Mouse (Mus musculus) hindbrain, postnatal 0 days (tissue): ENCODE data around the gene Ect2. TPM values are rescaled to one million over a fixed set of nuclear protein-coding genes. Genes with fewer than 3 reads are reported as not detected.
A peak's percentile ranks its signal among the peaks of the same experiment; 100 is the strongest.

Experiments
- ATAC-seq: fragments of 200-750 bp; cut with Nextera tagmentation; 2 replicates; pipeline ENCODE4 v1.8.0; 2017; ENCODE audit warnings: mild to moderate bottlenecking, moderate TSS enrichment, moderate library complexity
- DNase-seq: peaks from one replicate; pipeline ENCODE4 v3.0.0-alpha.2; 2015; ENCODE audit warnings: low spot score
- H3K27ac ChIP-seq: fragments of 300-500 bp; sonication (generic); 2 replicates; pipeline ENCODE4 v1.5.1; 2014; ENCODE audit warnings: mild to moderate bottlenecking
- H3K27me3 ChIP-seq: fragments of 300-500 bp; sonication (generic); 2 replicates; pipeline ENCODE4 v1.6.1; 2014; ENCODE audit warnings: low read length, mixed read lengths; ENCODE audit not compliant: insufficient read depth
- H3K36me3 ChIP-seq: fragments of 300-500 bp; sonication (generic); 2 replicates; pipeline ENCODE4 v1.6.1; 2014; ENCODE audit warnings: low read length, mixed read lengths; ENCODE audit not compliant: insufficient read depth
- H3K4me1 ChIP-seq: fragments of 300-500 bp; sonication (generic); 2 replicates; pipeline ENCODE4 v1.6.1; 2014; ENCODE audit warnings: antibody characterized with exemption, low read length, mixed read lengths; ENCODE audit not compliant: insufficient read depth
- H3K4me2 ChIP-seq: fragments of 300-500 bp; sonication (generic); 2 replicates; pipeline ENCODE4 v1.6.1; 2014; ENCODE audit warnings: low read depth, mild to moderate bottlenecking, low read length, moderate library complexity, mixed read lengths
- H3K4me3 ChIP-seq: fragments of 300-500 bp; sonication (generic); 2 replicates; pipeline ENCODE4 v1.5.1; 2014; ENCODE audit warnings: low read length
- H3K9ac ChIP-seq: fragments of 300-500 bp; sonication (generic); replicated peaks from 2 replicates; pipeline ENCODE4 v1.6.1; 2014; ENCODE audit warnings: mild to moderate bottlenecking, low read length, moderate library complexity, mixed read lengths
- H3K9me3 ChIP-seq: fragments of 300-500 bp; sonication (generic); 2 replicates; pipeline ENCODE4 v1.6.1; 2016; ENCODE audit warnings: low read length, mixed read lengths
- CTCF ChIP-seq: IDR thresholded peaks from 2 replicates; pipeline ENCODE4 v1.5.1; 2016; ENCODE audit warnings: antibody characterized with exemption, control low read depth, low read depth
- WGBS: fragments of 180-500 bp; shearing (Covaris S2); extraction: QIAGEN DNeasy Blood & Tissue Kit; methylation state at CpG from one replicate; pipeline ENCODE4 v1.1.7; 2014; 5-methylcytosine and 5-hydroxymethylcytosine counted together
- polyA plus RNA-seq: library from polyadenylated mRNA; unstranded; fragments of >200 nt; fragmentation: Nextera tagmentation; extraction: Ambion mirVana; gene quantifications from 2 replicates; pipeline ENCODE4 v1.2.1, GENCODE M21; 2015
- total RNA-seq: library from RNA; depleted of rRNA; stranded (reverse); fragments of >200 nt; gene quantifications from 2 replicates; pipeline ENCODE4 v1.2.3, GENCODE M21; 2014; rRNA removed

The Ect2 gene
- total RNA-seq: 10.0 and 10.6 TPM in 2 replicates
- 6.3 and 7.8 TPM in 2 replicates for polyA plus RNA-seq

DNA sequence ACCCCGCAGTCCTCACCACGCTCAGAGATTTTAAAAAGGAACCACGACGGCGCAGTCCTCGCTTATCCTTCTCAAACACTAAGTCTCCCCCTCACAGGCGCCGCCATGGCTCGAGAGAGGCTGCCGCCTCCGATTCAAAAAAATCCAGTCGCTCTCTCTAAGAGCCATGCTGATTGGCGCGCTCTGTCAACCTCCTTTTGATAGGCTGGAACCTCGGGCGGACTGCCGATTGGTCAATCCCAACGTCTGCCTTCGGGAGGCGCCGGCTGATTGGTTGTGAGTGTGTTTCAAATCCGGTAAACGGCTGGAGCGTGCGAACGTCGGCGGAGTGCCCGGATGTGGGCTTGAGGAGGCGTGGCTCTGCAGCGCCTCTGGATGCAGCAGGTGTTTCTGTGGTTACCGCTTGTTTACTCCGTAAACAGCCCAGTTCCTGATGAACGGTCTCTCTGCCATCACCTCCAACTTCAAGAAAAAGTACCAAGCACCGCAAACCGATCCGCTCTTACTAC lies at the start of gene Ect2:
Gene Ect2 (minus strand): TSS at position 178 of the 509 bp plus-strand sequence.
- peak within 1 kb of the TSS; percentile 89 for H3K4me3 ChIP-seq
- H3K27ac ChIP-seq: no peak within 1 kb of the TSS; the same call in 1 of the 2 replicates

DNA sequence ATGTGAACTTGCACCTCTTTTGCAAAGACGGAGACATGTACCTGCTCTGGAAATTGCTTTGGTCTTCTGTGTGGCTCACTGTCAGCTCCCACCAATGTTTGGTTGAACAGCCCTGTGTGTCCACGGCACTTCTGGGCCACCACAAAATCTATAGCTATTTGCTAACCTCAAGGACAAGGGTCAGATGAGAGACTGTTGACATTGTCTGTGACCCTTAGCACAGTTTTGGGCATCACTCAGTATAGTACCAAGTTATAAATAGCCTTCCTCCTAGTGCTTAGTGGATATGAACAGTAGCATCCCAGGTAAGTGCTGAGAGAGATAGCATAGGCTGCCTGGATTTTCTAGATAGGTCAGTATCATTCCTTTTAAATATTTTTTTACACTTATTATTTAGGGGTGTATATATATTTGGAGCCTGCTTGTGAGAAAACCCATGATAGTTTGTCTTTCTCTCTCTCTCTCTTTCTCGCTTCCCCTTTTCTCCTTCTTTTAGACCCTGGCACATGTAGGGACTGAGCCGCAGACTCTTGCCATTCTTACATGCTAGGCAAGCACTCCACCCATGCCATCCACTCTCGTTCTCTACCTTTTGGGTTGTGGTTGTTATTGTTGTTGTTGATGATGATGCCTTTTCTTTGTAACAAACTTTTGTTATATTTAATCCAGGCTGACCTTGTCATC lies 48.2 kb upstream of the Ect2 start:
- Histone ChIP-seq H3K27ac (no peak overlapping the region), H3K4me3 (no peak overlapping the region), H3K27me3 (no peaks in the 10 kb centered on the region), H3K9me3 (no peaks in the 10 kb centered on the region), H3K4me2 (no peak overlapping the region), H3K4me1 (no peaks in the 10 kb centered on the region), H3K9ac (no peak overlapping the region), H3K36me3 (no peaks in the 10 kb centered on the region)
- 90% methylated on average over 5 of the region's 5 CpGs for WGBS
- ATAC-seq: no peak
- TF ChIP-seq CTCF: no peak
- no peak for DNase-seq

More for the DNA sequence above, at the start of gene Ect2:
- under 1% methylated on average over 37 of the region's 37 CpGs for WGBS
- DNase-seq (peak; percentile 100), ATAC-seq (peak; percentile 100)
- Histone ChIP-seq H3K27me3 (no peaks in the 10 kb centered on the region), H3K4me1 (no peaks in the 10 kb centered on the region; the same call in 1 of the 2 replicates), H3K9me3 (no peaks in the 10 kb centered on the region), H3K36me3 (no peaks in the 10 kb centered on the region), H3K4me2 (peak within 1 kb of the TSS; percentile 97), H3K9ac (peak within 1 kb of the TSS; percentile 61)
- peak; percentile 26 for TF ChIP-seq CTCF

DNA sequence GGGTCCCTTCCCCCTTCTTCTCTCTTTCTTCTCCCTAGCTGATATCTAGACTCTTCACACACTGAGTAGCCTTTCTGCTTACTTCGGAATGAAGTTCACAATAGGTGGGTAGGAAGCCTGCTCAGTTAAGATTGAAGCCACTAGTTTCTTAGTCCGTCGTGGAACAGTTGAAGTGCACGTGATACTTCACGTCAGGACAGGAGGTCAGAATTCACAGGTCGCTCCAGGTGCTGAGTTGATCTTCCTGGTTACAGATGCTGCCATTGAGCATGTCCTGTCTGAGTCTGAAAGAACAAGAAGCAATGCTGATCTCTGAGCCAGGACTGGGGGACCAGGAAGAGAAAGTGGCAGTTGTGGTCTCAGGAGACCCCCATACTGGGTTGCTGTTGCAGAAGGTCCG lies 45.4 kb upstream of the Ect2 start:
- no peak for TF ChIP-seq CTCF
- no peak overlapping the region for H3K4me2 ChIP-seq
- ATAC-seq (no peak), DNase-seq (no peak)
- H3K9me3 ChIP-seq: no peaks in the 10 kb centered on the region
- no peak overlapping the region for H3K9ac ChIP-seq
- no peak overlapping the region for H3K27ac ChIP-seq
- 92% methylated on average over 7 of the region's 7 CpGs for WGBS
- H3K4me3 ChIP-seq: no peak overlapping the region
- no peaks in the 10 kb centered on the region for H3K4me1 ChIP-seq
- H3K36me3 ChIP-seq: no peaks in the 10 kb centered on the region
- H3K27me3 ChIP-seq: no peaks in the 10 kb centered on the region

DNA sequence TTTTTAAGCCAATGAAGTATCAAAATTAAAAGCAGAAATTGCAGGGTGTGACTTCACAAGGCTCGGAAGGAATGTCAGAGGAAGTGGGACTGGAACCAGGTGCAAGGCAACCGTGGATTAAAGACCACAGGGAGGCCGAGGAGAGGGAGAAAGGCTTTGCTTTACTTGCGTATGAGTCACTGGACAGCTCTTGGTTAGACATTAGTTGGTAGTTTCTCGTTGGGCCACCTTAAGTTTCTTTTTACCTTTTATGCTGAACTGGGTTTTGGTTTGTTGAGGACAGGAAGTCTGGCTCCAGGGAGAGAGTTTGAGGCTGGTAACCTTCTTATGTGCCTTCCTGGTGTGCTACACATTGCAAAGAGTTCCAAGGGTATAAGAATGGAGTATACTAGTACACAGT lies 44.1 kb upstream of the Ect2 start:
- no peak for ATAC-seq
- no peak overlapping the region for H3K9ac ChIP-seq
- H3K4me3 ChIP-seq: no peak overlapping the region
- H3K4me2 ChIP-seq: no peak overlapping the region
- H3K9me3 ChIP-seq: no peaks in the 10 kb centered on the region
- no peak for DNase-seq
- no peak for TF ChIP-seq CTCF
- no peaks in the 10 kb centered on the region for H3K27me3 ChIP-seq
- H3K4me1 ChIP-seq: no peaks in the 10 kb centered on the region
- H3K27ac ChIP-seq: no peak overlapping the region
- 80% methylated on average over 5 of the region's 5 CpGs for WGBS
- no peaks in the 10 kb centered on the region for H3K36me3 ChIP-seq

DNA sequence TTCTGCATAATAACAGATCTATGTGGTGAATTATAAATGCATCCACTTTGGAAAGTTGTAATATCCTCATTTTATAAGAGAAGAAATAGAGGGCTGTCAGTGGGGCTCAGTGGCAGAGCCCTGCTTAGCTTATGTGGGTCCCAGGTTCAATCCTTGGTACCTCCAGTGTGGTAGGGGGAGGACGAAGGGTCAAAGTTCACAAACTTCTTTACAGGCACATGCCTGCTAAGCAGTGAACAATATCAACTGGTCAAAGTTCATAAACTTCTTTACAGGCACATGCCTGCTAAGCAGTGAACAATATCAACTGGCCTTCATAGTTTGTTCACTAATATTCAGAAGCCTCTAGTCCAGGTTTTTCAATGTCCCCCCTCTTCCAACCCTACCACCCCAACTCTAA lies 42.9 kb upstream of the Ect2 start:
- H3K27ac ChIP-seq: no peak overlapping the region
- no peak overlapping the region for H3K9ac ChIP-seq
- no peaks in the 10 kb centered on the region for H3K4me1 ChIP-seq
- WGBS: 94% methylated on average over 1 of the region's 1 CpGs
- no peak overlapping the region for H3K4me3 ChIP-seq
- H3K27me3 ChIP-seq: no peaks in the 10 kb centered on the region
- no peaks in the 10 kb centered on the region for H3K9me3 ChIP-seq
- no peak for TF ChIP-seq CTCF
- H3K36me3 ChIP-seq: no peaks in the 10 kb centered on the region
- no peak for DNase-seq
- ATAC-seq: no peak
- H3K4me2 ChIP-seq: no peak overlapping the region

DNA sequence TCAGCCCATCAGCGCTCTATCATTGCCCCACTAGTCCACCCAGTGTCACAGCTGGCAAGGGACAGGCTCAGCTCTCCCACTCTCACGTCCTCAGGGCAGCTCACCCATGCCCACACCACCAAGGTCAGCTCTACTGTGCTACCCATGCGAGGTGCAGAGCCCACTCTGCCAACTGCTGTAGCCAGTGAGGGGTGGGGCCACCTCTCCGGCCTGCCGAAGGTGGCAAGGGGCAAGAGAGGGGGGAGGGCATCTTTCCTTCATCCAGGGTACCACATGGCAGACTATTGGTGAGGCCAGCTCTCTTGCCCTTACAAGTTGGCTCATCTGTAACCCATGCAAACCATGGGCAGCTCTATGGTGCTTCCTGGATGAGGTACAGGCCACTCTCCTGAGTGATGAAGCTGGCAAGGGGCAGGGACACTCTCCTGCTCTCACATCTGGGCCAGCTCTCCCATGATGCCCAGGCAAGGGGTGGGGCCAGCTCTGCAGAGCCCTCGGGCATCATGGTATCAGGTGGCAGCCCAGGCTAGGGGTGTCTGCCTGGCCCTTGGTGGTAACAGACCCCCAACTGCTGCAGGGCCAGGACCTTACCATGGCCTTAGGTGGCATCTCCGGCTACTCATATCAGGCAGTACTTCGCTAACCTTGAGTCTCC lies 42.0 kb upstream of the Ect2 start:
- no peaks in the 10 kb centered on the region for H3K27me3 ChIP-seq
- H3K9ac ChIP-seq: no peak overlapping the region
- ATAC-seq (peak; percentile 24; the same call in 1 of the 2 replicates), DNase-seq (no peak)
- H3K4me3 ChIP-seq: no peak overlapping the region
- H3K27ac ChIP-seq: no peak overlapping the region
- no peaks in the 10 kb centered on the region for H3K4me1 ChIP-seq
- H3K9me3 ChIP-seq: no peaks in the 10 kb centered on the region
- WGBS: 90% methylated on average over 8 of the region's 8 CpGs
- TF ChIP-seq CTCF: no peak
- no peaks in the 10 kb centered on the region for H3K36me3 ChIP-seq
- no peak overlapping the region for H3K4me2 ChIP-seq

DNA sequence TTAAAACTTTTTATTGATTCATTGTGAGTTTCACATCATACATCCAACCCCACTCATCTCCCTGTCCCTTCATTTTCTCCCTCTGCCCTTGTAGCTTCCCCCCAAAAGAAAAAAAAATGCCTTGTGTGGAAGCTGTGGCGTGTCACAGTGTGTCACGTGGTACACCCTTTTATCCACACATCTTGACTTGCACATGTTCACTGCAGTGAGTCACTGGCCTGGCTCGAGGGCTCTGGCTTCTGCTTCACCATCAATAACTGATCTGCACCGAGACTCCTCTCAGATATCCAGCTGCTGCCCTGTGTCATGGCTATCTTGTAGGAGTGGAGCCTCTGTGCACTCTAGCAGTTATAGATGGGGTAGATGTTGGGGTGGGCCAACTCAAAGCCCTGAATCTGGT lies 41.5 kb upstream of the Ect2 start:
- Histone ChIP-seq H3K4me1 (no peaks in the 10 kb centered on the region), H3K9me3 (no peaks in the 10 kb centered on the region), H3K4me2 (no peak overlapping the region), H3K27me3 (no peaks in the 10 kb centered on the region), H3K9ac (no peak overlapping the region), H3K36me3 (no peaks in the 10 kb centered on the region), H3K4me3 (no peak overlapping the region), H3K27ac (no peak overlapping the region)
- ATAC-seq (no peak), DNase-seq (no peak)
- TF ChIP-seq CTCF: no peak
- WGBS: 76% methylated on average over 4 of the region's 4 CpGs
